In the genomic region with DNA sequence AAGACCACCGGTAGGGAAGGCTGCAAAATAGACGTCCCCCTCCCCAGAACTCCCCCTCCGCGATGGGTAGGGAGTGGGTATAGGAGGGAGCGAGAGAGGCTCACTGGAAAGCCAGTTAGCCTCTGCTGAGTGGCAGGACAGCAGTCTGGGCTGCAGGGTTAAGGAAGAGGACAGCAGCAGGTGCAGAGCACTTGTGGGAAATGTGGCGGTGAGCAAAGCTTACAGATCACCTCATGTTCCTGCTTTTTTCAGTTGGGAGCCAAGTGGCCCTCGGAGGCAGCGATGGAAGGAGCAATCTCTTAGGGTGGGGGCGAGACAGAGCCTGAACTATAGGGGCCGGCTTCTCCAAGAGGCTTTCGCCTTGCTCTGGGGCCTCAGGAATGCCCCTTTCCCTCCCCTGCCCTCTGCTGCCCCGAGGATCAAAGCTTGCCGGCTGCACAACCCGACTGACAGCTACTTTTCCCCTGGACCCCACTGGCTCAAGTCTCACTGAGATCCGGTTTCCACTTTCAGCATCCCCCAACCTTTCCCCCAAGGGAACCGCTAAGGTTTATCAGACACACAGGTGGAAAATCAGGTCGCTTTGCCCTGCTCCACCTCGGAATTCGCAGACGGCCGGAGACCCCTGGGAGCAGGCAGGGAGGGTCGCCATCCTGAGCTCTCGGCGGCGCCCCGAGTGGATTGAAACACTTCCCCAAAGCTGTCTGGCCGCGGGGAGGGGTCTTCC, we compare ENCODE assay signal across 8 mouse cellular contexts. TPM values are rescaled to one million over a fixed set of nuclear protein-coding genes. Genes with fewer than 3 reads are reported as not detected.
DNase-seq lines count a peak whose midpoint lies in the region; ATAC-seq lines count a peak whose summit lies in the region.

No protein-coding gene starts in this region.

- no peak for DNase-seq in lung, postnatal 36 days
- peak; percentile 36 for DNase-seq in embryonic facial prominence, embryonic 11.5 days (ENCODE audit: low spot score)
- no peak for DNase-seq in hindbrain, embryonic 14.5 days (ENCODE audit: low spot score)
- DNase-seq in midbrain, embryonic 11.5 days (ENCODE audit: low spot score, missing footprints): peak; percentile 91
- DNase-seq in left cerebral cortex, adult 11 months (ENCODE audit: low spot score): no peak
- no peak for DNase-seq in right cerebral cortex, adult 18-20 months
- no peak for DNase-seq in gastrocnemius, postnatal 14 days

- H3K27ac ChIP-seq in lung, embryonic 15.5 days: peak overlapping the region; percentile 89
- H3K27ac ChIP-seq in embryonic facial prominence, embryonic 11.5 days (replicated peaks; ENCODE audit: low read depth, low read length): 0 out of 2 replicates have a peak overlapping the region, but pooled peaks have one; percentile 41
- no peak overlapping the region for H3K27ac ChIP-seq in hindbrain, embryonic 14.5 days
- H3K27ac ChIP-seq in midbrain, embryonic 11.5 days (ENCODE audit: low read depth, low read length): no peak overlapping the region

- peak overlapping the region; percentile 92 for H3K4me2 ChIP-seq in lung, embryonic 15.5 days
- H3K4me2 ChIP-seq in embryonic facial prominence, embryonic 11.5 days (ENCODE audit: low read depth, low read length): peak overlapping the region; percentile 93
- peak overlapping the region; percentile 91 for H3K4me2 ChIP-seq in hindbrain, embryonic 14.5 days (replicated peaks)
- peak overlapping the region; percentile 98 for H3K4me2 ChIP-seq in midbrain, embryonic 11.5 days

- peaks cover 22% of the 10 kb centered on the region for H3K27me3 ChIP-seq in lung, embryonic 15.5 days
- H3K27me3 ChIP-seq in embryonic facial prominence, embryonic 11.5 days (ENCODE audit: control insufficient read depth, insufficient read depth, low read length): peaks cover 11% of the 10 kb centered on the region
- peaks cover 24% of the 10 kb centered on the region; the same call in 1 of the 2 replicates for H3K27me3 ChIP-seq in hindbrain, embryonic 14.5 days (ENCODE audit: control insufficient read depth, insufficient read depth, low read length)
- peaks cover 16% of the 10 kb centered on the region; the same call in 1 of the 2 replicates for H3K27me3 ChIP-seq in midbrain, embryonic 11.5 days (ENCODE audit: control insufficient read depth, insufficient read depth, low read length)

- peak overlapping the region; percentile 65 for H3K9ac ChIP-seq in lung, embryonic 15.5 days
- peak overlapping the region; percentile 67; the same call in 1 of the 2 replicates for H3K9ac ChIP-seq in embryonic facial prominence, embryonic 11.5 days (replicated peaks; ENCODE audit: low read length)
- H3K9ac ChIP-seq in hindbrain, embryonic 14.5 days: peak overlapping the region; percentile 57
- H3K9ac ChIP-seq in midbrain, embryonic 11.5 days (ENCODE audit: low read length): peak overlapping the region; percentile 61

- peaks cover 23% of the 10 kb centered on the region for H3K4me1 ChIP-seq in lung, embryonic 15.5 days
- peaks cover 11% of the 10 kb centered on the region for H3K4me1 ChIP-seq in embryonic facial prominence, embryonic 11.5 days (ENCODE audit: control insufficient read depth, insufficient read depth, low read length)
- H3K4me1 ChIP-seq in hindbrain, embryonic 14.5 days (replicated peaks; ENCODE audit: control insufficient read depth, insufficient read depth, low read length): peaks cover 33% of the 10 kb centered on the region
- H3K4me1 ChIP-seq in midbrain, embryonic 11.5 days (ENCODE audit: control insufficient read depth, insufficient read depth, low read length): peaks cover 33% of the 10 kb centered on the region

- intact Hi-C loops in gastrocnemius, postnatal 14 days (cut with DNase I; ENCODE audit: low total_unique reads): loop anchor here (5.0 kb wide), 1 partner anchor 54 kb away; no protein-coding TSS in a partner anchor

- ATAC-seq in lung, embryonic 15.5 days (ENCODE audit: borderline replicate concordance, extremely low read depth, low FRiP score, low TSS enrichment): no peak
- no peak for ATAC-seq in embryonic facial prominence, embryonic 11.5 days (replicated peaks; ENCODE audit: insufficient number of reproducible peaks, low FRiP score, low TSS enrichment, low read depth)
- no peak for ATAC-seq in hindbrain, embryonic 14.5 days (ENCODE audit: low FRiP score)
- ATAC-seq in midbrain, embryonic 11.5 days (ENCODE audit: low FRiP score): 0 out of 2 replicates have a peak, but pooled peaks have one; percentile 4

- no peaks in the 10 kb centered on the region for H3K36me3 ChIP-seq in lung, embryonic 15.5 days
- no peaks in the 10 kb centered on the region for H3K36me3 ChIP-seq in embryonic facial prominence, embryonic 11.5 days (replicated peaks; ENCODE audit: control insufficient read depth, insufficient read depth, low read depth, low read length)
- H3K36me3 ChIP-seq in hindbrain, embryonic 14.5 days (replicated peaks; ENCODE audit: control insufficient read depth, insufficient read depth): no peaks in the 10 kb centered on the region
- no peaks in the 10 kb centered on the region for H3K36me3 ChIP-seq in midbrain, embryonic 11.5 days (ENCODE audit: control insufficient read depth, insufficient read depth, low read length)

- H3K4me3 ChIP-seq in lung, embryonic 15.5 days: peak overlapping the region; percentile 66
- H3K4me3 ChIP-seq in embryonic facial prominence, embryonic 11.5 days (ENCODE audit: low read depth, low read length): peak overlapping the region; percentile 52
- H3K4me3 ChIP-seq in hindbrain, embryonic 14.5 days (replicated peaks; ENCODE audit: low read length): peak overlapping the region; percentile 50
- peak overlapping the region; percentile 58 for H3K4me3 ChIP-seq in midbrain, embryonic 11.5 days (ENCODE audit: low read depth, low read length)

- no peaks in the 10 kb centered on the region for H3K9me3 ChIP-seq in lung, embryonic 15.5 days
- H3K9me3 ChIP-seq in embryonic facial prominence, embryonic 11.5 days (replicated peaks; ENCODE audit: control insufficient read depth, low read length): no peaks in the 10 kb centered on the region
- H3K9me3 ChIP-seq in hindbrain, embryonic 14.5 days (ENCODE audit: control insufficient read depth, low read length): no peaks in the 10 kb centered on the region
- H3K9me3 ChIP-seq in midbrain, embryonic 11.5 days (ENCODE audit: control insufficient read depth, low read length): no peaks in the 10 kb centered on the region

- 15% methylated on average over 28 of the region's 28 CpGs for WGBS in lung, embryonic 15.5 days
- 3% methylated on average over 28 of the region's 28 CpGs for WGBS in embryonic facial prominence, embryonic 11.5 days
- WGBS in hindbrain, embryonic 14.5 days: 7% methylated on average over 27 of the region's 28 CpGs
- 3% methylated on average over 28 of the region's 28 CpGs for WGBS in midbrain, embryonic 11.5 days

RNA-seq across cellular contexts. Expression of a gene that starts 27.6 kb away (rescaled TPM):
- polyA plus RNA-seq in lung, embryonic 15.5 days (2015; fragmentation: Nextera tagmentation; extraction: Ambion mirVana): 6.8 and 7.9 TPM in 2 replicates
- 2.7 and 3.6 TPM in 2 replicates for polyA plus RNA-seq in embryonic facial prominence, embryonic 11.5 days (2014; fragmentation: Nextera tagmentation; extraction: Ambion mirVana)
- polyA plus RNA-seq in hindbrain, embryonic 14.5 days (2014; fragmentation: Nextera tagmentation; extraction: Ambion mirVana): 2.9 and 3.3 TPM in 2 replicates
- 0.66 and 1.1 TPM in 2 replicates for polyA plus RNA-seq in midbrain, embryonic 11.5 days (2014; fragmentation: Nextera tagmentation; extraction: Ambion mirVana)
- total RNA-seq in gastrocnemius, postnatal 14 days (2021): 1 to 10 TPM; 3.9 to 5.6 TPM

RNA-seq across cellular contexts. Expression of a gene that starts 33.9 kb away (rescaled TPM):
- polyA plus RNA-seq in lung, embryonic 15.5 days (2015; fragmentation: Nextera tagmentation; extraction: Ambion mirVana): 5.7 and 5.9 TPM in 2 replicates
- polyA plus RNA-seq in embryonic facial prominence, embryonic 11.5 days (2014; fragmentation: Nextera tagmentation; extraction: Ambion mirVana): 0.47 and 0.77 TPM in 2 replicates
- polyA plus RNA-seq in hindbrain, embryonic 14.5 days (2014; fragmentation: Nextera tagmentation; extraction: Ambion mirVana): 3.9 and 5.5 TPM in 2 replicates
- polyA plus RNA-seq in midbrain, embryonic 11.5 days (2014; fragmentation: Nextera tagmentation; extraction: Ambion mirVana): 0.23 TPM in 1 of 2 replicates, not detected in the other
- not detected for total RNA-seq in gastrocnemius, postnatal 14 days (2021)

Comparison
In these comparisons a context has a peak if more than half of its experiments do, and no peak if none do; other contexts are left out.
1. H3K27ac ChIP-seq: peak in lung, embryonic 15.5 days (single experiment) and embryonic facial prominence, embryonic 11.5 days (single experiment); none in hindbrain, embryonic 14.5 days (single experiment) and midbrain, embryonic 11.5 days (single experiment).
2. DNase-seq: peak in embryonic facial prominence, embryonic 11.5 days (single experiment) and midbrain, embryonic 11.5 days (single experiment); none in lung, postnatal 36 days (single experiment), hindbrain, embryonic 14.5 days (single experiment), left cerebral cortex, adult 11 months (single experiment), right cerebral cortex, adult 18-20 months (single experiment) and gastrocnemius, postnatal 14 days (single experiment).
3. Peak in every context shown above with its lines, with median percentiles within 50 percentile points of each other: H3K4me2 ChIP-seq, H3K4me3 ChIP-seq and H3K9ac ChIP-seq.